Mouse (Mus musculus): ENCODE data around the gene 2010111I01Rik.
"Not testable (repeated sequence)": the region's sequence is repeated elsewhere in the genome, so short reads cannot be mapped to it uniquely, and the experiment has no call there.

2010111I01Rik gene

GRCm38 (mm10) chr13:63223026-63223770 is 258.5 kb downstream of the 2010111I01Rik start:
- DNase-seq: no peak

GRCm38 (mm10) chr13:63225796-63226583 is 261.3 kb downstream of the 2010111I01Rik start:
- no peak for DNase-seq

- DNase-seq: no peak
Measured at GRCm38 (mm10) chr13:63227785-63228184, 263.1 kb downstream of the 2010111I01Rik start.

DNA sequence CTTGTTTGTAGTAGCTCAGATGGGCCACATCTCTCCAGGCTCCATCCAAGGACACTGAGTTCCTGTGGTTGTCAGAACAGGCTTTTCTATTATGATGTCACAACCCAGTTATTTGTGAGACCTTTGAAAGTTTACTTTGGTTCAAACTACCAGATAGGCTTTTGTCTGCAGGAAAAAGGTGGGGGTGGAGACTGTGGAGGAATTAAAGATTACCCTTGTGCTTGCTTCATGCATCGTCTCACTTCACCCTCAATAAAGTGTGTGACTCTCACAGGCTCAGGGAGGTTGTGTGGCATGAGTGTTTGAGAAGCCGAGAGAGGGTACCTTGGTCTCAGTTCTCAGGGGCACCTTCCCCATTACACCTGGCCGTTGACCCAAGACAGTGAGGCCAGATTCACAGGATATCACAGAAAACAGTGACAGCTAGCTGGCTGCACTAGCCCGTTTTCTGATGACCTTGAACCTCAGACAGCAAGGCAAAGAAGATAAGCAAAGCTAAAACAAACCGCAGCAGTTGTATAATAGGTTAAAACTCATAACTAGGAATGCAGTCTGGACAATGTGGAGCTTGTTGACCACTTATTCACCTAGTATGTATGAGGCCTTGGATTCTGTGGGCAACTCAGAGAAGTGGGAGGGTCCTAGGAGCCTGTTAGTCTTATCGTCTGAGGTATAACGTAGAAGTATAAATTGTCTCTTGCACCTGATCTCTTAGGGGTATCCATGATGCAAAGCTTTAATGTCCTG is 266.4 kb downstream of the 2010111I01Rik start:
- no peak for DNase-seq

DNA sequence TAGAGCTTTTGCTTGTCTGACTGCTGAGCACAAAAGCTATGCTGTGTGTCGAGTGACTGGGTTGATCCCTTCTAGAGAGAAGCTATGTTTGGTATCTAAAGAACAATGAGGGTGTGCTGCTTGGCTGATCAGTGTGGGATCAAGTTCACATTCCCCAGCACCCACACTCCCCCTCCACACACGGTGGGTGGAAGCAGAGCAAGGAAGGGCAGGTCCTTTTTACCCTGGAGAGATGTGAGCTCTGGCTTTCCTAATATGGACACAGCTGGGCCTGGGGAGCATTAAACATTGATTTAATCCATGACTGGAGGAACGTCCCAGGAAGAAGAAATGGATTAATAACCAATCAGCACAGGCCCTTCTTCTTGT is 267.0 kb downstream of the 2010111I01Rik start:
- no peak for DNase-seq

- no peak for DNase-seq
Measured at GRCm38 (mm10) chr13:63232558-63232957, 267.9 kb downstream of the 2010111I01Rik start.

- DNase-seq: not testable (repeated sequence)
Measured at GRCm38 (mm10) chr13:63234520-63234919, 269.8 kb downstream of the 2010111I01Rik start.

GRCm38 (mm10) chr13:63235551-63235950 is 270.9 kb downstream of the 2010111I01Rik start:
- DNase-seq: no peak

DNA sequence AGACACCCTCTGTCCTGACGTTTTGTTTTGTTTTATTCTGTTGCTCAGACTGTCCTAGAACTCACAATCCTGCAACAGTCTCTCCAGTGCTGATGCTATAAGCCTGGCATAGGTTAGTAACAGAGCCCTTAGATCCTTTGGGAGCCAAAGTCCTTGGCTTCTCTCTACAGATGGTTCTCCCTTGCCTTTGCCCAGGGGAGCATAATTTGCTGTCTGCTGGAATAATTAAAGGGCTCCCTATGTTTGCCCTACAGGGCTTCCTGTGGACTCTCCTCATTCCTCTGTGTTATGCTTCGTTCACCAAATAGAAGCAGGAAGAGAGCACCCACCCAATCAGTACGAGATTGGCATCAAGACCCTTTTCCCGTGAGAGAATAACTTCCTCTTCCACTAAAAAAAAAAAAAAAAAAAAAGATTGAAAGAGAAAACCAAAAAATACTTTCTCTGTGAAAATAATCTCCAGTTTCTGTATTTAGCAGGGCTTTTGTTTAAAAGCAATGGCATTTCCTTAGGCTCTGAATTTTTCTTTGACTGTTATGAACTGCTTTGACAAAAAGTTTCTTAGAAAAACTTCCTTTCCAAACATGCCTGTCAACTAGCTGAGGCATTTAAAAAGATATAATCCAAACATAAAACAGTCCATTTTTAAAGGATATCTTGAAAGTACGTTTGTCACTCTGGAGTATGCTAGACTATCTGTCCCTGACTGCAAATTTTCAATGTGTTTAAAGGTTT is 271.6 kb downstream of the 2010111I01Rik start:
- DNase-seq: no peak

- DNase-seq: no peak
Measured at GRCm38 (mm10) chr13:63238045-63238444, 273.4 kb downstream of the 2010111I01Rik start.

GRCm38 (mm10) chr13:63239301-63239804 is 274.7 kb downstream of the 2010111I01Rik start:
- no peak for DNase-seq

GRCm38 (mm10) chr13:63239877-63240671 is 275.4 kb downstream of the 2010111I01Rik start:
- DNase-seq: peak; percentile 88

GRCm38 (mm10) chr13:63240835-63241234 is 276.1 kb downstream of the 2010111I01Rik start:
- DNase-seq: no peak

GRCm38 (mm10) chr13:63241665-63242064 is 277.0 kb downstream of the 2010111I01Rik start:
- no peak for DNase-seq

DNA sequence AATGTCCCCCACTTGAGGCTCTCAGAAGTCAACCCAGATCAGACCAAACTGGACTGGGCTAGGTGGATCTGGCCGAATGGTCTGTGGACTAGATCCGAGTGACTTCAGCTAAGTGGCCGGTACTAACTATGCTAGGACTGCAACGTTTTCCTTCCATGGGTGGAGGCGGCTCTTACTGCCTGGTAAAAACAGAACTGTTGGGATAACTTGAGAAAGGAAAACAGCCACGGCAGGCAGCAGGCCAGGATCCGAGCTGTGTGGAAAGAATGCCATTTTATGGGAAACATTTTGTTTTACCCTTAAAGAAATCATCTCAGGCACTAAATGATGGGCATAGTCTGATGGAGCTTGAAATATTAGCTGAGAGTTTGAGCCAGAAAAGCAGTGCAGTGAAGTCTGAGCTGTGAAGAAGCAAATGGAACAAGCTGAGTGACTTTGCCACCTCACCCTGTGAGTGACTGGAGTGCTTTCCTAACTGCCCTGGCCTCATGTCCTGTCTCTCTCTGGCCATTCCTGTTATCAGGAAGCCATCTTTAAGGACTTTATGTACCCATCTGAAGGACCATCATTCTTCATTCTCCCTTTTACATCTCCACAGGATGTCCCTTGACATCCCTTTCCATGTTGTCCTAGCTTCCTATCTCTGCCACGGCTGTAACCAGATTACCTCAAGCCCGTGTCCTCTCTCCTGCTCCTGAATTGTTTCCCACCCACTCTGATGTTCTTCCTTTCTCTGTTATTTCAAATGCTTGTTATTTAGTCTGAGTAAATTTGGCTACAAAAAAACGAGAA is 277.9 kb downstream of the 2010111I01Rik start:
- no peak for DNase-seq

GRCm38 (mm10) chr13:63243586-63243985 is 278.9 kb downstream of the 2010111I01Rik start:
- DNase-seq: no peak

DNA sequence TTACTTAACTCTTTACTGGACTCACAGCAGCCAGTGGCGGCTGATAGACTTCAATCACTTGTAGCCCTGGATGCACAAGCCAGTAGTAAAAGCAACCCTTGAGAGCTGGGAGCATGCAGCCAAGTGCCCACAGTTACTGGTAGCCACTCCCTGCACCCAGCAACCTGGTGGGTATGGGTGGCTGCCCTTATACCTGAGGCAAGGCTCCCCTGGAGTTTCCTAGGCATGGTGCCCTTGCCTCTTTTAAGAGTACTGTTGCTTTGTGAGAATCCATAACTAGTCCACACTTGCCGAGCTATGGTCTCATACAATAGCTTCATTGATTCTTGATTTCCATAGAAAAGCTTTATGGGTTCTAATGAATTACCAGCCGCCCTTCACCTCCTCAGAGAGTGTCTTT is 279.7 kb downstream of the 2010111I01Rik start:
- no peak for DNase-seq

- DNase-seq: no peak
Measured at GRCm38 (mm10) chr13:63245218-63245617, 280.5 kb downstream of the 2010111I01Rik start.

GRCm38 (mm10) chr13:63245812-63246211 is 281.1 kb downstream of the 2010111I01Rik start:
- DNase-seq: no peak

- no peak for DNase-seq
Measured at GRCm38 (mm10) chr13:63246332-63246940, 281.7 kb downstream of the 2010111I01Rik start.

All from lung, postnatal 14 days (tissue).